Mouse (Mus musculus): ENCODE measurements around the gene Xpnpep2. TPM values are rescaled to one million over a fixed set of nuclear protein-coding genes. Genes with fewer than 3 reads are reported as not detected.

Xpnpep2 gene
- 0.05 TPM in 1 of 2 replicates, not detected in the other for polyA plus RNA-seq (2015; fragmentation: Nextera tagmentation; extraction: Ambion mirVana)

DNA sequence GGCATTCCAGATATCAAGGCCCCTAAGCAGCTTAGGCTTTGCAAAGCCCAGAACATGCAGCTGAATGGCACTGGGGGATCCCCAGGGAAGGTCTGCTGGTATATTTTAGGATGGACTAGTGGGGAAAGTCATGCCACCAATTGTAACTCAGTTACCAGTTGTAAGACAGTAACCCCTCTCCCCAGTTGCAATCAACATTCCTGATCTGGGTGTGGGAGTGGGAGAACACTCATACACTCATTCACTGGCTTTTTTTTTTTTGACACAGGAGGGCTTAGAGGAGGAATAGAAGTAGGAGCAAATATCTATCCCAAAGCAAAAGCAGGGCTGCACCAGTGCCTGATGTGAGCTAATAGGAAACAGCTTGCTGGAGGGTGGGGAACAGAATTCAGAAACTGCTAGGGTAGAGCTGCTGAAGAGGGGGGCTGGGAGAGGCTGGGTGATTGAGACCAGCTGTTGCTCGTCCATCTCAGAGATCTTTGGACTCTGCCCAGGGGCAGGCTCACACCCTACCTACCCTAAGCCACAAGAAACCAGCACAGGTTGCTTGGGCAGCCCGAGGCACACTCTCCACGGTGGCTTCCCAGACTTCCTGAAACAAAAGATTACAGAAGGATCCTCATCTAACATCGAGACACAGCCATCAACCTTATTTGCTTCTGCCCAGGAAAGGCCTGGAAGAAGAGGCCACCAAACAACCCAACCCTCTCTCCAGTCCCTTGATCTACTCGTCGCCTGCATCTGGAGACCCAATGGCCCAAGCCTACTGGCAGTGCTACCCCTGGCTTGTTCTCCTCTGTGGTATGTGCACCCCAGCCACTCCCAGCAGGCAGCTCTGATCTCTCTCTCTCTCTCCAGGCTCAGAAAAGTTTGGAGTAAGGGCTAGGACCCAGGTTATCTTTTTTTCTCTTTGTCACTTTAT lies at the start of gene Xpnpep2:
TSS of gene Xpnpep2 (plus strand) at position 332 of the 922 bp plus-strand sequence.
- TF ChIP-seq EP300 (IDR thresholded peaks at IDR 0.05; ENCODE audit: low read depth): no peak
- TF ChIP-seq CTCF (IDR thresholded peaks at IDR 0.05; ENCODE audit: low read depth): no peak
- Histone ChIP-seq H3K9me3 (ENCODE audit: low read length) (no peaks in the 10 kb centered on the region), H3K27ac (ENCODE audit: low read depth) (no peak within 1 kb of the TSS), H3K9ac (replicated peaks) (no peak within 1 kb of the TSS), H3K4me3 (ENCODE audit: low read depth, low read length) (no peak within 1 kb of the TSS), H3K36me3 (replicated peaks; ENCODE audit: insufficient read depth, low read length) (no peaks in the 10 kb centered on the region), H3K27me3 (ENCODE audit: insufficient read depth, low read length) (no peaks in the 10 kb centered on the region), H3K4me2 (ENCODE audit: low read depth, low read length) (no peak within 1 kb of the TSS), H3K4me1 (ENCODE audit: insufficient read depth) (no peaks in the 10 kb centered on the region)
- ATAC-seq: no peak
- WGBS (ENCODE audit: insufficient replicate concordance): 47% methylated on average over 6 of the region's 6 CpGs
- no peak for DNase-seq

GRCm38 (mm10) chrX:48062481-48062880 lies 46.0 kb upstream of the Xpnpep2 start:
- Histone ChIP-seq H3K4me1 (ENCODE audit: insufficient read depth) (no peaks in the 10 kb centered on the region), H3K27me3 (ENCODE audit: insufficient read depth, low read length) (no peaks in the 10 kb centered on the region), H3K36me3 (replicated peaks; ENCODE audit: insufficient read depth, low read length) (no peaks in the 10 kb centered on the region), H3K9ac (replicated peaks) (no peak overlapping the region), H3K4me2 (ENCODE audit: low read depth, low read length) (no peak overlapping the region), H3K9me3 (ENCODE audit: low read length) (no peaks in the 10 kb centered on the region), H3K27ac (ENCODE audit: low read depth) (no peak overlapping the region), H3K4me3 (ENCODE audit: low read depth, low read length) (no peak overlapping the region)
- no peak for ATAC-seq
- no peak for DNase-seq
- 70% methylated on average over 4 of the region's 4 CpGs for WGBS (ENCODE audit: insufficient replicate concordance)
- TF ChIP-seq CTCF (IDR thresholded peaks at IDR 0.05; ENCODE audit: low read depth): no peak

GRCm38 (mm10) chrX:48064166-48064853 lies 44.2 kb upstream of the Xpnpep2 start:
- Histone ChIP-seq H3K9ac (replicated peaks) (no peak overlapping the region), H3K4me1 (ENCODE audit: insufficient read depth) (no peaks in the 10 kb centered on the region), H3K27me3 (ENCODE audit: insufficient read depth, low read length) (no peaks in the 10 kb centered on the region), H3K27ac (ENCODE audit: low read depth) (no peak overlapping the region), H3K4me2 (ENCODE audit: low read depth, low read length) (no peak overlapping the region), H3K9me3 (ENCODE audit: low read length) (no peaks in the 10 kb centered on the region), H3K36me3 (replicated peaks; ENCODE audit: insufficient read depth, low read length) (no peaks in the 10 kb centered on the region), H3K4me3 (ENCODE audit: low read depth, low read length) (no peak overlapping the region)
- 40% methylated on average over 5 of the region's 5 CpGs for WGBS (ENCODE audit: insufficient replicate concordance)
- TF ChIP-seq EP300 (IDR thresholded peaks at IDR 0.05; ENCODE audit: low read depth): no peak
- TF ChIP-seq CTCF (IDR thresholded peaks at IDR 0.05; ENCODE audit: low read depth): no peak
- DNase-seq (no peak), ATAC-seq (no peak)

DNA sequence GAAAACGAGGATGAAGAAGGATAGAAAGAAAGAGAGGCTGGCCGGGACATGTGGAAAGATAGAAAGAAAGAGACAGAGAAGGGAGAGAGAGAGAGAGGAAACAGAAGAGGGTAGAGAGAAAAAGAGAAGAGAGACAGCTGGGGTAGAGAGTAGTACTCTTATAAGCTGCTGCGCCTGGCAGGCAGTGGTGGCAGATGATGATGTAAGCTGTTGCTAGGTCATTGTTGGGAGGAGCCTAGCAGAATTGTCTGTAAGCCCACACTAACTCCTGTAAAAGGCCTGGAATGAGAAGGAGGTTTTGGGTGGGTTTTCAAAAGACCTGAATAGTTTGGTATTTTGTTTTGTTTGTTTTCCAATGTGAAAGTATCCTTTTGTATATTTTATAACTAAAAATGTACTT lies 41.6 kb upstream of the Xpnpep2 start:
- DNase-seq: no peak
- Histone ChIP-seq H3K9ac (replicated peaks) (no peak overlapping the region), H3K4me2 (ENCODE audit: low read depth, low read length) (no peak overlapping the region), H3K36me3 (replicated peaks; ENCODE audit: insufficient read depth, low read length) (no peaks in the 10 kb centered on the region), H3K4me1 (ENCODE audit: insufficient read depth) (no peaks in the 10 kb centered on the region), H3K4me3 (ENCODE audit: low read depth, low read length) (no peak overlapping the region), H3K27ac (ENCODE audit: low read depth) (no peak overlapping the region), H3K9me3 (ENCODE audit: low read length) (no peaks in the 10 kb centered on the region), H3K27me3 (ENCODE audit: insufficient read depth, low read length) (0 out of 2 replicates have a peak, but pooled peaks cover 3% of the 10 kb centered on the region)
- WGBS (ENCODE audit: insufficient replicate concordance): 65% methylated on average over 3 of the region's 3 CpGs
- no peak for TF ChIP-seq EP300 (IDR thresholded peaks at IDR 0.05; ENCODE audit: low read depth)
- no peak for ATAC-seq

DNA sequence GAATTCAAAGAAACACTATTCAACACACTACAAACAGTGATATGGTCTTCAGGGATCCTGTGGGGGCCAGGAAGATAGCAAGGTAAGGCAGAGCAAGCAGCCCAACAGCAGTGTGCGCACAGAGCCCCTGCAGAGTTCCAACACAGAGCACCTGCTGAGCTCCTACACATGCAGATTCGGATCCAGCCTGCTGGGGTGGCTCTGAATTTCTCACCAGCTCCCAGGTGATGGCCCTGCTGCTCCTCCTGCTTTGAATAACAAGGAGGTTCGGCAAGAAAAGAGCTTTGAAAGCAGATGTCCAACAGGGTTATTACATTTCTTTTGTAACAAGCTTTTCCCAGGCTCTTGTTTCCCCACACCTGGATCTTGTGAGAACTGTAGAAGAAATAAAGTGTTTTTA lies 36.6 kb upstream of the Xpnpep2 start:
- no peak for TF ChIP-seq EP300 (IDR thresholded peaks at IDR 0.05; ENCODE audit: low read depth)
- no peak for TF ChIP-seq CTCF (IDR thresholded peaks at IDR 0.05; ENCODE audit: low read depth)
- Histone ChIP-seq H3K4me1 (ENCODE audit: insufficient read depth) (no peaks in the 10 kb centered on the region), H3K27ac (ENCODE audit: low read depth) (no peak overlapping the region), H3K9me3 (ENCODE audit: low read length) (no peaks in the 10 kb centered on the region), H3K4me3 (ENCODE audit: low read depth, low read length) (no peak overlapping the region), H3K36me3 (replicated peaks; ENCODE audit: insufficient read depth, low read length) (no peaks in the 10 kb centered on the region), H3K4me2 (ENCODE audit: low read depth, low read length) (no peak overlapping the region), H3K9ac (replicated peaks) (no peak overlapping the region), H3K27me3 (ENCODE audit: insufficient read depth, low read length) (peaks cover 11% of the 10 kb centered on the region; the same call in 1 of the 2 replicates)
- WGBS (ENCODE audit: insufficient replicate concordance): 33% methylated on average over 3 of the region's 3 CpGs
- ATAC-seq (no peak), DNase-seq (no peak)

DNA sequence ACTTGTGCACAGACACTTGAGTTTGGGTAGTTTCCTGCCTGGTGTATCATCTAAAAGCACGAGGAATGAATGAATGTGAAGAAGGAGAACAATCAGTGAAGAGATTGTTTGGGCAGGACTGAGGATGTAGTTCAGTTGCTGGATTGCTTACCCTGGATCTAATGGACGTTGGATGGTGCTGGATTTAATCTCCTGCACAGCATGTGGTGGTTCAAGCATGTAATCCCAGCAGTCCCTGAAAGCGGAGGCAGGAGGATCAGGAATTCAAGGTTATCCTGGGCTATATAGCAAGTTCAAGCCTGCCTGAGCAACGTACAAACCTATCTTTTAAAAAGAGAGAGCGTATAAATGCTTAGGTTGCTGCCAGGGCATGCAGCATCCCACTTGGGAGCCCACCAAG lies 36.1 kb upstream of the Xpnpep2 start:
- no peak overlapping the region for H3K27ac ChIP-seq (ENCODE audit: low read depth)
- no peak overlapping the region for H3K9ac ChIP-seq (replicated peaks)
- peaks cover 11% of the 10 kb centered on the region; the same call in 1 of the 2 replicates for H3K27me3 ChIP-seq (ENCODE audit: insufficient read depth, low read length)
- H3K36me3 ChIP-seq (replicated peaks; ENCODE audit: insufficient read depth, low read length): no peaks in the 10 kb centered on the region
- ATAC-seq (no peak), DNase-seq (no peak)
- TF ChIP-seq EP300 (IDR thresholded peaks at IDR 0.05; ENCODE audit: low read depth) (no peak), CTCF (IDR thresholded peaks at IDR 0.05; ENCODE audit: low read depth) (no peak)
- H3K4me3 ChIP-seq (ENCODE audit: low read depth, low read length): no peak overlapping the region
- no peak overlapping the region for H3K4me2 ChIP-seq (ENCODE audit: low read depth, low read length)
- no peaks in the 10 kb centered on the region for H3K9me3 ChIP-seq (ENCODE audit: low read length)
- H3K4me1 ChIP-seq (ENCODE audit: insufficient read depth): no peaks in the 10 kb centered on the region
- WGBS (ENCODE audit: insufficient replicate concordance): 38% methylated on average over 5 of the region's 5 CpGs

Measured in liver, postnatal 0 days (tissue).